Mouse (Mus musculus): ENCODE measurements around the gene Parvb. TPM values are rescaled to one million over a fixed set of nuclear protein-coding genes. Genes with fewer than 3 reads are reported as not detected.
A peak's percentile ranks its signal among the peaks of the same experiment; 100 is the strongest.

The Parvb gene
- total RNA-seq, 2 experiments from 2014 or later, result 48.4 to 63.3 TPM

DNA sequence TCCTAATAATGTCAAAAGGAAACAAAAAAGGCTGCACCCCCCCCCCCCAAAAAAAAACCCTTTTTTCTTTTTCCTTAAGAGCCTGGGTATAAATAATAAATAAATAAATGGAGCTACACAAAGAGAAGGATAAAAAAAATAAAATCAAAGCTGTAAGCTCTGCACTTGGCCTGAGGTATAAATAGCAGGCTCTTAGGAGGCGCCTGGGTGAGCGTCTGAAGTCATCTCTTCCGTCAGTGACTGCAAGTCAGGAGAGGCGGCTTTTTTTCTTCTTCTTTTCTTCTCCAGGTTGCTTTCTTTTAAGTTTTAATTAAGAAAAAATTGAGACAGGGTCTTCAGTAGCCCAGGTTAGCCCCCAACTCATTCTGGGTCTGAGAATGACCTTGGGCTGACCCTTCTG, 34.4 kb downstream of the Parvb start:
- intact Hi-C loops (cut with DNase I), result no loop called here
- H3K27ac ChIP-seq, result peak overlapping the region; percentile 49; the same call in 1 of the 2 replicates
- no peak for TF ChIP-seq CTCF (IDR thresholded peaks at IDR 0.05)

DNA sequence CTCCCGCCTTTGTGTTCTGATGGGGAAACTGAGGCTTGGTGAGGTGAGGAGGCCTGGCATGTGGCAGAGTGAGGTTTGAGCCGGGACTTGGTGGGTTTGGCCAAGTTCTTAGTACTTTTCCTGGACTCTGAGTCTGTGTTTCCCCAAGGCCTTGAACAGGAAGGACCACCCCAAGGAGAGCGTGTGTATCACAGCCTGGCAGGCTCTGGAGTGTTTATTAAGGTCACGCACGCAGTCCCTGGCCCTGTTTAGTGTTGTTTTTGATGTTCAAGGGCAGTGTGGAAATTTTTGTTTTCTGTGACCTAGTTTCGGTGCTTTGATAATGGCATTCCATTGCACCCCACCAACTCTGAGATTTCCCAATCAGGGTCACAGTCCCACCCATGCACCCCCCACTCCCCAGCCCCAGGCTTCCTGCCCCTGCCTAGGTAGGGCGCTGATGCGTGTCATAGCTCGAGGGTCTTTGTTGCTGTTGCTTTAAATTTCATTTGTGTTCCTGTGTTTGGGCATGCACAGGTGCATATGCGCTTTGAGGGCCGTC, 35.9 kb downstream of the Parvb start:
- TF ChIP-seq CTCF (IDR thresholded peaks at IDR 0.05), result no peak
- Histone ChIP-seq H3K4me3 (no peak overlapping the region), H3K27ac (0 out of 2 replicates have a peak overlapping the region, but pooled peaks have one; percentile 16)
- DNase-seq, result no peak
- intact Hi-C loops (cut with DNase I), result no loop called here

More for the DNA sequence above, 34.4 kb downstream of the Parvb start:
- H3K4me3 ChIP-seq, result no peak overlapping the region
- no peak for DNase-seq

DNA sequence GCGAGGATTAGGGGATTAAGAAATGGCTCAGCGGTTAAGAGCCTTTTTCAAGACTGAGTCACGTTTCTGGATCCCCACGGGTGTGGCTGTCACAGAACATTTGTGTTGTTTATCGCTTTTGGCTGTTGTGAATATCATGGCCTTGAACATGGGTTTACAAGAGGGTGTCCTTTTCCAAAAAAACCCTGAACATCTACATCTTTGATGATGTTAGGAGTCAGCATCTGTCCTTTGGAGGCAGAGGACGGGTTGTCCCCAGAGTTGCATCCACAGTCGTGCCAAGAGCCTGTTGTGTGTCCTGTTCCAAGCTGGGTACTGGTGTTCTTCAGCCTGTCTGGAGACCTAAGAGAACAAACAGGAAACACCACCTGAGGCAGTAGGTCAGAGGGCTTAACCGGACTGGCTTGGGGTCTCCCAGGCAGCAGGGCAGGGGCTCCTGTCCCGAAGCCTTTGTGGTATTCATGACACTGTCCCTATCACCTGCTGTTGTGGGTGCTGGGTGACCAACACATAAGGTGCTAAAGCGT, 37.3 kb downstream of the Parvb start:
- no peak for TF ChIP-seq CTCF (IDR thresholded peaks at IDR 0.05)
- intact Hi-C loops (cut with DNase I), result no loop called here
- no peak for DNase-seq
- H3K27ac ChIP-seq, result peak overlapping the region; percentile 24; the same call in 1 of the 2 replicates
- H3K4me3 ChIP-seq, result no peak overlapping the region

DNA sequence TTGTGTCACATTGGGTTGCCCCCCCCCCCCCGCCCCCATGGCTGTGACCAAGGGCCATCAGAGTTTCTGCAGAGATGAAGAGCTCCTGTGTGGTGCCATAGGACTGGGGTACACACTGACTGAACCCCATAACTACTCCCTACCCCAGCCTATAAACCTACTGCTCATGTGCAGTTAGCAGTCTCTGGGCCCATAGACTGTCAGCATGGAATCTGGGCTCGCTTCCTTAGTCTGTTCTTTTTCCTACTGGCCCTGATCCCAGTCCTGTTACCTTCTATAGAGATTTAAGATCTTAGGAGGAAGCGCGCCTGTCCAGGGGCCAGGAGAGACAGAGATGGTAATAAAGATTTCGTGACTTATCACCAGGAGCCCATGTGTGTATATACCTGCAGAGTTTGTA, 38.2 kb downstream of the Parvb start:
- H3K27ac ChIP-seq, result peak overlapping the region; percentile 65
- intact Hi-C loops (cut with DNase I), result no loop called here
- TF ChIP-seq CTCF (IDR thresholded peaks at IDR 0.05), result no peak
- 0 out of 2 replicates have a peak overlapping the region, but pooled peaks have one; percentile 7 for H3K4me3 ChIP-seq
- no peak for DNase-seq

DNA sequence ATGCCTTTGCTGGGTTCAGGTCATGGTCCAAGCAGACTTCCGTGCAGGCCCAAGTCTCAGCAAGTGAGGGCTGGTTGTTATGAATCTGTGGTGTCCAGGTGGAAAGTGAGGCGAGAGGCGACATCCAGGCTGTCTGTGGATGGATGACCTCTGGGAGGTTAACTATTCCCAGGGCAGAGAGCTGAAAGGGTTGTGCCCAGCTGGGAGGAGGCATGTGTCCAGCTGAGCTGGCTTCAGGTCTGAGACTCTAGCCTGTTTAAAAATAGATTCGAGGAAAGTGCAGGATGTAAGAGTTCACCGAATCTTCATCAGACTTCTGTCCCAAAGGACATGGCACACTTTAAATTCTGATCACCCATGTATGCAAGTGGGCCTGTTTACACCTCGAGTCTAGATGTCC, 38.6 kb downstream of the Parvb start:
- 0 out of 2 replicates have a peak overlapping the region, but pooled peaks have one; percentile 7 for H3K4me3 ChIP-seq
- intact Hi-C loops (cut with DNase I), result no loop called here
- H3K27ac ChIP-seq, result peak overlapping the region; percentile 65
- peak; percentile 77 for DNase-seq
- TF ChIP-seq CTCF (IDR thresholded peaks at IDR 0.05), result no peak

DNA sequence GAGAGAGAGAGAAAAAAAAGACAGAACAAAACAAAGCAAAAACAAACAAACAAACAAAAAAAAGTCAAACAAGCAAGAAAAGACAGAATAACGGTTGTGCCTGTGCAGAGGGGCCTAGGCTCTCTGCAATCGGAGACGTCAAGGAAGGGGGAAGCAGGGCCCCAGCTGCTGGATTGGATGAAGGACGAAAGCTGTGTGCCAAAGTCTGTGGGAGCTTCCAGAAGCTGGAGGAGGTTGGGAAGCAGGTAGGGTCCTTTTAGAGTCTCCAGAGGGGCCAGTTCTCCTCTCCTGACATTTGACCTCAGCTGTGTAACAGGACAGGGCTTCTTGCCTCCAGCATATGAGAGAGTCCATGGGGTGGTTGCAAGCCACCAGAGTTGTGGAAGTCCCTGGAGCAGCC, 44.2 kb downstream of the Parvb start:
- TF ChIP-seq CTCF (IDR thresholded peaks at IDR 0.05), result no peak
- H3K27ac ChIP-seq, result no peak overlapping the region
- intact Hi-C loops (cut with DNase I), result no loop called here
- no peak for DNase-seq
- H3K4me3 ChIP-seq, result no peak overlapping the region

DNA sequence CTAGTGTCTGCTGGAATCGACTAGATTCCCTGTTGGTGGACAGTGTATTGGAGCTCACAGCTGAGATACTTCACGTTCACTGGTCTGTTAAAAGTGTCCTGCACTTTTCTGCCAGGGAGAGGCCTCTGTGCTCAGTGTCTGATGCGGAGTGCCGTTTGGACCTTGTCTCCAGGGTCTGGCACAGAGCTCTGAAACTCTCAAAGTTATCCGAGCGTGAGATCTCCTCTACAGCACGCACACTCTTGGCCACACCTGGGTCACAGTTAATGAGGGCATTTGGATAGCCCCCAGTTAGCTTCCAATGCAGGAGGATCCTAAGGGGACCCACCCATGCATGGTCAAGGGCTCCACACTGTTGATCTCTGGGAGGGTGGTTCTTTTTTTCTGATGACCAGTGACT, 46.2 kb downstream of the Parvb start:
- TF ChIP-seq CTCF (IDR thresholded peaks at IDR 0.05), result no peak
- Histone ChIP-seq H3K4me3 (no peak overlapping the region), H3K27ac (no peak overlapping the region)
- intact Hi-C loops (cut with DNase I), result no loop called here
- no peak for DNase-seq

DNA sequence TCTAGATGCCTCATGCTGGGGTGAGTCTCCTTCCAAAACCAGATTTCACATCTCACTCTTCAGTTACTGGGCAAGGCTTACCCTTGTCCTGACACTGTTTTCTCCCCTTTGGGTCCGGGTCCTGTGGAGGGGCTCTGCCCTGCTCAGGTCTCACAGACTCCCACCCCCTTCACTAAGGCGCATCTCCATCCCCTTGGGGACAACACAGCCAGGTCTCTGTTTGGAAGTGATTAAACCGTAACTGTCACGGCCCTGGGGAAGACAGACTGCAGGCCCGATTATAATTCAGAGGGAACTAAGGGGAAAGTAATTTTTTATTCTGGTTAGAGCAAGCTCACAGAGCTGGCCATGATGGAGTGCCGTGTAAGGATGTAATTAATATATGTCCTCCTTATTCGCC, 46.8 kb downstream of the Parvb start:
- intact Hi-C loops (cut with DNase I), result no loop called here
- Histone ChIP-seq H3K4me3 (no peak overlapping the region), H3K27ac (no peak overlapping the region)
- DNase-seq, result no peak
- TF ChIP-seq CTCF (IDR thresholded peaks at IDR 0.05), result no peak

DNA sequence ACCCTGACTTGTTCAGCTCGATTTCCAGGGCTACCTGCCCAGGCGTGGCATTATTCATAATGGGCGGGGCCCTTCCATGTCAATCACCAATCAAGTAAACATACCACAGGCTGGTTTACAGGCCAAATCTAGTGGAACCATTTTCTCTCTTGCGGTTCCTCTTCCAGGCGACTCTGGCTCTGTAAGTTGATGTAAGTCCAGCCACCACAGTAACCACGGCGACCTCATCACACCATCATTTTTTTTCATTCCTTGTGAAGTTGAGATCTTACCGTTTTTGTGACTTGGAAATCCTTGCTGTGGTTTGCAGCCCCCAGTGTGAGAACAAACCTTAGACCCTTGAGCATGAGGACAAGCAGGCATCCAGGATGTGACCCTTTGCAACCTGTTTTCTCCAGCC, 48.5 kb downstream of the Parvb start:
- intact Hi-C loops (cut with DNase I), result loop anchor here (5.0 to 10.0 kb wide), 2 partner anchors 164 to 332 kb away; partner anchors contain the start of gene Shisal1
- no peak for TF ChIP-seq CTCF (IDR thresholded peaks at IDR 0.05)
- Histone ChIP-seq H3K27ac (no peak overlapping the region), H3K4me3 (no peak overlapping the region)
- no peak for DNase-seq

DNA sequence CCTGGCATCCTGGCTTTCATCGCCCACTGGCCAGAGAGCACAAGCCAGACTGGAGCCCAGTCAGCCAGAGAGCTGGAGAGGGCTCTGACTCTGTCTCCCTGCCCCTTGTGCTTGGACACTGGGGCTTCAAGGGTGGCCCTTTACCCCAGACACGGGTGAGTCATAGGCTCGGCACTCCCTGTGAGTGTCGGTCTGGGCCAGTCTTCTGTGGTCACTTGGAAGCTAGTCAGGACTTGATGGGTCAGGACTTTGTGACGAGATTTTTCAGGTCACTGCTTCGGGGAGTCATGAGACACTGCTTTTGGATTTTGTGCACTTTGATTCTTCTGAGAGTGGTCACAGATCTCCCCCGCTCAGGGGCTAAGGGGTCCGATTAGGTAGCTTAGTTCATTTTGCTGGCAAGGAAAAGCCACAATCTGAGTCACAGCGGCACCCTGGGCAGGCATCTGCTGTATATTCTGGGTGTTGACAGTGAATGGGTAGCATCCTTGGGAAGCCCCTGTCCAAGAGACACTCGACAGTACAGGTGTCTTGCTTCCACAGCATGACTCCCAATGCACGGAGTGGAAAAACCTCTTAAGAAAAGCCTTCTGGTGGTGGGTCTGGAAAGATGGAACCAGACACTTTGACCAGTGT, 49.0 kb downstream of the Parvb start:
- Histone ChIP-seq H3K4me3 (no peak overlapping the region), H3K27ac (no peak overlapping the region)
- TF ChIP-seq CTCF (IDR thresholded peaks at IDR 0.05), result no peak
- intact Hi-C loops (cut with DNase I), result loop anchor here (5.0 to 10.0 kb wide), 2 partner anchors 164 to 331 kb away; partner anchors contain the start of gene Shisal1
- no peak for DNase-seq

DNA sequence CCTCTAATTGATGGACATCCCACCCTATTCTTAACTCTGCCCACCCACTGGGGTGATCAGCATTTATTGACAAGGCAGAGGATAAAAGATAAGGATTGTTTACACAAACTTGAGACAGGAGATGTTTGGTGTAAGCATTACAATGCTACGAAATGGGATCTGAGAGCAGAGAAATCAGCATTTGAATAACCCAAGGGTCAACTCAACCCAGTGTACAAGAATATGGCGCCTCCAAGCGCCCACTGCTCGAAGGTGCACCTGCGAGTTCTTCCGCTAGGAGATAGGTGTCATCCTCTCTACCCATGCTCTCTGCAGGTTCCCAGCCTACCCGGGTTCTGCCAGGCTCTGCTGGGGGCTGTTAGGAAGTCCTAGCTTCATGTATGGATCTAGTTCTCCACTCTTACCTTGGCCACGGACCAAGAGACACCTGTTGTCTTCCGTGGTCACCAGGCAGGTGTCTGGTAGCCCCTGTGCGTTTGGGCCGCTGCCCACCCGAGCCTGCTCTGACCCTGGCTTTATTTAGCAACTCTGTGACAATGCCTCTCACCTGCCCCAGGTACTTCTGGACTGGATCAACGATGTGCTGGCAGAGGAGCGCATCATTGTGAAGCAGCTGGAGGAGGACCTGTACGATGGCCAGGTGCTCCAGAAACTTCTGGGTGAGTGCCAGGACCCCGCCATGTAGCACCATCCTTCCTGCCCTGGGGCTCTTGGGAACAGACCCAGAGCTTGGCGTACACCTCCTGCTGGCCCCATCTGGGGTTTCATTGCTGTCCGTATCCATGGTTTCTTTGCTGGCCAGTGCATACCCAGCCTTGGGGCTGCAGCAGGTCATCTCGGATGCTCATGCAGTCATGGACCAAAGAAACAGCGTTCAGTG, 50.6 kb downstream of the Parvb start:
- no peak for DNase-seq
- H3K27ac ChIP-seq, result no peak overlapping the region
- no peak overlapping the region for H3K4me3 ChIP-seq
- TF ChIP-seq CTCF (IDR thresholded peaks at IDR 0.05), result no peak
- intact Hi-C loops (cut with DNase I), result loop anchor here (5.0 to 10.0 kb wide), 2 partner anchors 162 to 330 kb away; partner anchors contain the start of gene Shisal1

DNA sequence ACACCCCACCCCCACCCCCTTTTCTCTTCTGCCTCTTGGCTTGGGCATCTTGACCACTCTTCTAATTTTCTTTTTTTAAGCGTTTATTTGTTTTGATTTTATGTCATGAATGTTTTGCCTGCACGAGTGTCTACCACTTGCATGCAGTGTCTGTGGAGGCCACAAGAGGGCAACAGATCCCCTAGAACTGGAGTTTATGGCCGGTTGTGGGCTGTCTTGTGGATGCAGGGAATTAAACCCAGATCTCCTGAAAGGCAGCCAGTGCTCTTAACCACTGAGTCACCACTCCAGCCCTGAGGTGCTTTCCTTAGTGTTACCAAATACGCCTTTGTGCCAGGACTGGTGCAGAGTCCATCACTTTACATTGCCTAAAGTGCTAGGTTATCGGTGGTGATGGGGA, 52.2 kb downstream of the Parvb start:
- DNase-seq, result peak; percentile 47
- peak; percentile 73 for TF ChIP-seq CTCF (IDR thresholded peaks at IDR 0.05)
- no peak overlapping the region for H3K27ac ChIP-seq
- H3K4me3 ChIP-seq, result no peak overlapping the region
- intact Hi-C loops (cut with DNase I), result loop anchor here (5.0 to 10.0 kb wide), 2 partner anchors 161 to 328 kb away; partner anchors contain the start of gene Shisal1
